Mouse (Mus musculus): Measurements from ENCODE around the gene Rab3gap1. TPM values are rescaled to one million over a fixed set of nuclear protein-coding genes. Genes with fewer than 3 reads are reported as not detected.

Gene Rab3gap1
- polyA plus RNA-seq, 1 experiment, result 42.5 TPM

GRCm38 (mm10) chr1:127970870-127971269 is 102.3 kb downstream of the Rab3gap1 start:
- 85% methylated on average over 4 of the region's 4 CpGs for WGBS
- no peak overlapping the region for H3K27ac ChIP-seq (ENCODE audit: insufficient read depth, low read length)
- H3K4me1 ChIP-seq (ENCODE audit: control insufficient read depth, insufficient read depth, low read length), result no peaks in the 10 kb centered on the region; the same call in 1 of the 2 replicates
- no peak for TF ChIP-seq POLR2A (IDR thresholded peaks at IDR 0.05; ENCODE audit: borderline replicate concordance, insufficient read depth, low read length)
- no peaks in the 10 kb centered on the region for H3K27me3 ChIP-seq (ENCODE audit: control insufficient read depth, insufficient read depth, low read length)
- H3K4me3 ChIP-seq (replicated peaks; ENCODE audit: insufficient read depth, low read depth, low read length), result no peak overlapping the region
- no peak for DNase-seq

GRCm38 (mm10) chr1:127974082-127974481 is 105.5 kb downstream of the Rab3gap1 start:
- 90% methylated on average over 4 of the region's 4 CpGs for WGBS
- no peaks in the 10 kb centered on the region for H3K27me3 ChIP-seq (ENCODE audit: control insufficient read depth, insufficient read depth, low read length)
- no peak overlapping the region for H3K27ac ChIP-seq (ENCODE audit: insufficient read depth, low read length)
- H3K4me3 ChIP-seq (replicated peaks; ENCODE audit: insufficient read depth, low read depth, low read length), result no peak overlapping the region
- no peaks in the 10 kb centered on the region; the same call in 1 of the 2 replicates for H3K4me1 ChIP-seq (ENCODE audit: control insufficient read depth, insufficient read depth, low read length)
- TF ChIP-seq CTCF (IDR thresholded peaks at IDR 0.05; ENCODE audit: borderline replicate concordance, insufficient read depth, low read depth, low read length) (no peak), POLR2A (IDR thresholded peaks at IDR 0.05; ENCODE audit: borderline replicate concordance, insufficient read depth, low read length) (no peak)
- no peak for DNase-seq

GRCm38 (mm10) chr1:127975676-127976075 is 107.1 kb downstream of the Rab3gap1 start:
- no peaks in the 10 kb centered on the region for H3K27me3 ChIP-seq (ENCODE audit: control insufficient read depth, insufficient read depth, low read length)
- DNase-seq, result no peak
- H3K4me3 ChIP-seq (replicated peaks; ENCODE audit: insufficient read depth, low read depth, low read length), result no peak overlapping the region
- no peak overlapping the region for H3K27ac ChIP-seq (ENCODE audit: insufficient read depth, low read length)
- no peaks in the 10 kb centered on the region; the same call in 1 of the 2 replicates for H3K4me1 ChIP-seq (ENCODE audit: control insufficient read depth, insufficient read depth, low read length)
- WGBS, result 18% methylated on average over 2 of the region's 2 CpGs
- TF ChIP-seq CTCF (IDR thresholded peaks at IDR 0.05; ENCODE audit: borderline replicate concordance, insufficient read depth, low read depth, low read length), result no peak
- no peak for TF ChIP-seq POLR2A (IDR thresholded peaks at IDR 0.05; ENCODE audit: borderline replicate concordance, insufficient read depth, low read length)

- TF ChIP-seq CTCF (IDR thresholded peaks at IDR 0.05; ENCODE audit: borderline replicate concordance, insufficient read depth, low read depth, low read length), result no peak
- TF ChIP-seq POLR2A (IDR thresholded peaks at IDR 0.05; ENCODE audit: borderline replicate concordance, insufficient read depth, low read length), result no peak
- Histone ChIP-seq H3K27ac (ENCODE audit: insufficient read depth, low read length) (no peak overlapping the region), H3K4me1 (ENCODE audit: control insufficient read depth, insufficient read depth, low read length) (no peaks in the 10 kb centered on the region; the same call in 1 of the 2 replicates), H3K4me3 (replicated peaks; ENCODE audit: insufficient read depth, low read depth, low read length) (no peak overlapping the region), H3K27me3 (ENCODE audit: control insufficient read depth, insufficient read depth, low read length) (no peaks in the 10 kb centered on the region)
- WGBS, result 74% methylated on average over 6 of the region's 6 CpGs
- no peak for DNase-seq
Measured at GRCm38 (mm10) chr1:127976106-127976505, 107.5 kb downstream of the Rab3gap1 start.

GRCm38 (mm10) chr1:127978125-127978524 is 109.6 kb downstream of the Rab3gap1 start:
- Histone ChIP-seq H3K27me3 (ENCODE audit: control insufficient read depth, insufficient read depth, low read length) (no peaks in the 10 kb centered on the region), H3K4me3 (replicated peaks; ENCODE audit: insufficient read depth, low read depth, low read length) (no peak overlapping the region), H3K4me1 (ENCODE audit: control insufficient read depth, insufficient read depth, low read length) (no peaks in the 10 kb centered on the region; the same call in 1 of the 2 replicates), H3K27ac (ENCODE audit: insufficient read depth, low read length) (no peak overlapping the region)
- no peak for DNase-seq
- TF ChIP-seq POLR2A (IDR thresholded peaks at IDR 0.05; ENCODE audit: borderline replicate concordance, insufficient read depth, low read length) (no peak), CTCF (IDR thresholded peaks at IDR 0.05; ENCODE audit: borderline replicate concordance, insufficient read depth, low read depth, low read length) (no peak)
- WGBS, result 92% methylated on average over 1 of the region's 1 CpGs

- WGBS, result 55% methylated on average over 2 of the region's 2 CpGs
- H3K27me3 ChIP-seq (ENCODE audit: control insufficient read depth, insufficient read depth, low read length), result no peaks in the 10 kb centered on the region
- TF ChIP-seq POLR2A (IDR thresholded peaks at IDR 0.05; ENCODE audit: borderline replicate concordance, insufficient read depth, low read length), result no peak
- TF ChIP-seq CTCF (IDR thresholded peaks at IDR 0.05; ENCODE audit: borderline replicate concordance, insufficient read depth, low read depth, low read length), result no peak
- no peaks in the 10 kb centered on the region for H3K4me1 ChIP-seq (ENCODE audit: control insufficient read depth, insufficient read depth, low read length)
- no peak overlapping the region for H3K4me3 ChIP-seq (replicated peaks; ENCODE audit: insufficient read depth, low read depth, low read length)
- DNase-seq, result no peak
- H3K27ac ChIP-seq (ENCODE audit: insufficient read depth, low read length), result no peak overlapping the region
Measured at GRCm38 (mm10) chr1:127980911-127981559, 112.5 kb downstream of the Rab3gap1 start.

- no peak overlapping the region for H3K27ac ChIP-seq (ENCODE audit: insufficient read depth, low read length)
- WGBS, result 90% methylated on average over 3 of the region's 3 CpGs
- H3K27me3 ChIP-seq (ENCODE audit: control insufficient read depth, insufficient read depth, low read length), result no peaks in the 10 kb centered on the region
Measured at GRCm38 (mm10) chr1:127982268-127982667, 113.7 kb downstream of the Rab3gap1 start.

GRCm38 (mm10) chr1:127983274-127983993 is 114.9 kb downstream of the Rab3gap1 start:
- Histone ChIP-seq H3K27ac (ENCODE audit: insufficient read depth, low read length) (no peak overlapping the region), H3K4me1 (ENCODE audit: control insufficient read depth, insufficient read depth, low read length) (no peaks in the 10 kb centered on the region), H3K4me3 (replicated peaks; ENCODE audit: insufficient read depth, low read depth, low read length) (no peak overlapping the region), H3K27me3 (ENCODE audit: control insufficient read depth, insufficient read depth, low read length) (no peaks in the 10 kb centered on the region)
- no peak for DNase-seq
- WGBS, result 95% methylated on average over 5 of the region's 5 CpGs
- TF ChIP-seq CTCF (IDR thresholded peaks at IDR 0.05; ENCODE audit: borderline replicate concordance, insufficient read depth, low read depth, low read length) (no peak), POLR2A (IDR thresholded peaks at IDR 0.05; ENCODE audit: borderline replicate concordance, insufficient read depth, low read length) (no peak)

More at GRCm38 (mm10) chr1:127982268-127982667, 113.7 kb downstream of the Rab3gap1 start:
- H3K4me3 ChIP-seq (replicated peaks; ENCODE audit: insufficient read depth, low read depth, low read length), result no peak overlapping the region
- TF ChIP-seq POLR2A (IDR thresholded peaks at IDR 0.05; ENCODE audit: borderline replicate concordance, insufficient read depth, low read length) (no peak), CTCF (IDR thresholded peaks at IDR 0.05; ENCODE audit: borderline replicate concordance, insufficient read depth, low read depth, low read length) (no peak)
- DNase-seq, result no peak
- H3K4me1 ChIP-seq (ENCODE audit: control insufficient read depth, insufficient read depth, low read length), result no peaks in the 10 kb centered on the region
